Mouse (Mus musculus) effector memory CD4-positive, alpha-beta T cell, adult 5 months (primary cell): ENCODE data around the gene Zfp408. TPM values are rescaled to one million over a fixed set of nuclear protein-coding genes. Genes with fewer than 3 reads are reported as not detected.

ENCODE experiments used
- polyA plus RNA-seq: library from polyadenylated mRNA; unstranded; fragments of 100-300 nt; shearing (Covaris generic); gene quantifications from one replicate; pipeline ENCODE4 v1.2.1, GENCODE M21; 2017

The Zfp408 gene
- 12.1 TPM for polyA plus RNA-seq

GRCm38 (mm10) chr2:91649553-91650359, at the start of gene Zfp408, which contains the start of gene Arhgap1:
Gene Zfp408, minus strand, starts transcription at chr2:91649791.
Gene Arhgap1, plus strand, starts transcription at chr2:91649860.

DNA sequence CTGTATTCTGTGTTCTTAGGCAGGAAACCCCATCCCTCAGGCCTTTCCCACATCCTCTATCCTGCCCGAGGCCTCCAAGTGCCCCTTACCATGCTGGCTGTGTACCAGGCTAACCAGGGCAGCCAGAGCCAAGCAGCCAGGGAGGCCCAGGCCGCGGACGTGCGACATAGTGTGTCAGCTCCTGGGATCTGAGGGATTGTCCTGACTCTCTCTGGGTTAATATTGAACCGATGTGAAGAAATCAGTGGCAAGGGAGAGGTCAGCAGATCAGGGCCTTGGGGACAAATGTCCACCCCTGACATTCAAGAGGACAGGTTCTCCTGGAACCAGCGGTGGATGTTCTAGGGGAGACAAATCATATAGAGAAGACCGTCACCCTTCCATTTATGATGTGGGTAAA, 13.4 kb downstream of the Zfp408 start, which contains the start of gene F2:
TSS of gene F2 (minus strand) at position 186 of the 400 bp plus-strand sequence.

Other genes starting within 250 kb of the Zfp408 start
- gene 1110051M20Rik, start 205.1 kb downstream of the Zfp408 start, polyA plus RNA-seq, result 18.6 TPM
- 0.09 TPM for gene Lrp4, start 192.3 kb downstream of the Zfp408 start, polyA plus RNA-seq
- 34.8 TPM for gene Ckap5, start 123.0 kb downstream of the Zfp408 start, polyA plus RNA-seq
- gene F2, start 13.4 kb downstream of the Zfp408 start, polyA plus RNA-seq, result not detected
- gene Arhgap1, start 69 bp upstream of the Zfp408 start, polyA plus RNA-seq, result 123 TPM
- 49.0 TPM for gene Atg13, start 60.8 kb upstream of the Zfp408 start, polyA plus RNA-seq
- gene Harbi1, start 61.1 kb upstream of the Zfp408 start, polyA plus RNA-seq, result 3.8 TPM
- 40.9 TPM for gene Ambra1, start 80.3 kb upstream of the Zfp408 start, polyA plus RNA-seq